Mouse (Mus musculus): ENCODE results near the gene Tbrg1.

DNA sequence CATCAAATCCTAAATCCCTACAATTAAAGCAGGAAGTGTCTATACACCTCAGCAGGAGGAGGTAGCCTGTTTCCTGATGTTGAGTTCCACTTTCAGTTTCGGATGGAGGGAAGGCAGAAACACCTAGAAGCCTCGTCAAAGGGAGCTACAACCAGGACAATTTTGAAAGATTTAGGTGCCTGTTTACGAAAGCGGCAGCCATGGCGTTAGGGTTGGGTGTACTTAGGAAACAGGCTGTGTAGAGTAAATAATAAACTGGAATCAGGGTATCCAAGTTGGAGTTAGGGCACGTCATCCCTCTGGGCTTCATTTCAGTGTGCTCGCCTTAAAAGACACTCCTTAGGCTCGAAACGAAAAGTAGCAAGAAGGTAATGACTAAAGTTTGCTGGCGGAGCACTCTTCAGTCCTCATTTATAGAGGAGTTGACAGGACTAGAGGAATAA is 652 bp downstream of the Tbrg1 start:
- no peak for TF ChIP-seq POLR2A (IDR thresholded peaks at IDR 0.05; ENCODE audit: extremely low read depth, insufficient read depth, low read length)
- TF ChIP-seq CTCF (IDR thresholded peaks at IDR 0.05; ENCODE audit: low read depth, low read length) = no peak
